Mouse (Mus musculus) neural tube, embryonic 11.5 days (tissue): ENCODE data around the gene Lias. TPM values are rescaled to one million over a fixed set of nuclear protein-coding genes. Genes with fewer than 3 reads are reported as not detected.
A peak's percentile ranks its signal among the peaks of the same experiment; 100 is the strongest.

Source experiments
- ATAC-seq: fragments of 200-750 bp; cut with Nextera tagmentation; 2 replicates; pipeline ENCODE4 v1.8.0; 2017; ENCODE audit warnings: moderate number of reproducible peaks, mild to moderate bottlenecking, moderate TSS enrichment, moderate library complexity; ENCODE audit not compliant: insufficient read depth, low FRiP score, low TSS enrichment
- DNase-seq: peaks from one replicate; pipeline ENCODE4 v3.0.0-alpha.2; 2015; ENCODE audit warnings: low spot score
- H3K27ac ChIP-seq: fragments of 300-500 bp; sonication (generic); 2 replicates; pipeline ENCODE4 v1.5.1; 2014; ENCODE audit warnings: low read depth, mild to moderate bottlenecking, low read length
- H3K27me3 ChIP-seq: fragments of 300-500 bp; sonication (generic); 2 replicates; pipeline ENCODE4 v1.6.1; 2014; ENCODE audit warnings: mild to moderate bottlenecking, low read length, mixed read lengths; ENCODE audit not compliant: control insufficient read depth, insufficient read depth
- H3K36me3 ChIP-seq: fragments of 300-500 bp; sonication (generic); 2 replicates; pipeline ENCODE4 v1.6.1; 2014; ENCODE audit warnings: mild to moderate bottlenecking, low read length, moderate library complexity, mixed read lengths; ENCODE audit not compliant: control insufficient read depth, insufficient read depth
- H3K4me1 ChIP-seq: fragments of 300-500 bp; sonication (generic); 2 replicates; pipeline ENCODE4 v1.6.1; 2014; ENCODE audit warnings: low read length, mixed read lengths; ENCODE audit not compliant: control insufficient read depth, insufficient read depth
- H3K4me2 ChIP-seq: fragments of 300-500 bp; sonication (generic); 2 replicates; pipeline ENCODE4 v1.6.1; 2014; ENCODE audit warnings: low read depth, mild to moderate bottlenecking, moderate library complexity
- H3K4me3 ChIP-seq: fragments of 300-500 bp; sonication (generic); 2 replicates; pipeline ENCODE4 v1.5.1; 2014; ENCODE audit warnings: low read depth, low read length
- H3K9ac ChIP-seq: fragments of 300-500 bp; sonication (generic); 2 replicates; pipeline ENCODE4 v1.6.1; 2014; ENCODE audit warnings: mild to moderate bottlenecking, low read length
- H3K9me3 ChIP-seq: fragments of 300-500 bp; sonication (generic); 2 replicates; pipeline ENCODE4 v1.6.1; 2016; ENCODE audit warnings: low read length; ENCODE audit not compliant: control insufficient read depth
- WGBS: fragments of 180-500 bp; shearing (Covaris S2); extraction: QIAGEN DNeasy Blood & Tissue Kit; methylation state at CpG from one replicate; pipeline ENCODE4 v1.1.7; 2014; 5-methylcytosine and 5-hydroxymethylcytosine counted together
- polyA plus RNA-seq: library from polyadenylated mRNA; unstranded; fragments of >200 nt; fragmentation: Nextera tagmentation; extraction: Ambion mirVana; gene quantifications from 2 replicates; pipeline ENCODE4 v1.2.1, GENCODE M21; 2014

The Lias gene
- polyA plus RNA-seq, 1 experiment from 2014 or later = 69.2 TPM

DNA sequence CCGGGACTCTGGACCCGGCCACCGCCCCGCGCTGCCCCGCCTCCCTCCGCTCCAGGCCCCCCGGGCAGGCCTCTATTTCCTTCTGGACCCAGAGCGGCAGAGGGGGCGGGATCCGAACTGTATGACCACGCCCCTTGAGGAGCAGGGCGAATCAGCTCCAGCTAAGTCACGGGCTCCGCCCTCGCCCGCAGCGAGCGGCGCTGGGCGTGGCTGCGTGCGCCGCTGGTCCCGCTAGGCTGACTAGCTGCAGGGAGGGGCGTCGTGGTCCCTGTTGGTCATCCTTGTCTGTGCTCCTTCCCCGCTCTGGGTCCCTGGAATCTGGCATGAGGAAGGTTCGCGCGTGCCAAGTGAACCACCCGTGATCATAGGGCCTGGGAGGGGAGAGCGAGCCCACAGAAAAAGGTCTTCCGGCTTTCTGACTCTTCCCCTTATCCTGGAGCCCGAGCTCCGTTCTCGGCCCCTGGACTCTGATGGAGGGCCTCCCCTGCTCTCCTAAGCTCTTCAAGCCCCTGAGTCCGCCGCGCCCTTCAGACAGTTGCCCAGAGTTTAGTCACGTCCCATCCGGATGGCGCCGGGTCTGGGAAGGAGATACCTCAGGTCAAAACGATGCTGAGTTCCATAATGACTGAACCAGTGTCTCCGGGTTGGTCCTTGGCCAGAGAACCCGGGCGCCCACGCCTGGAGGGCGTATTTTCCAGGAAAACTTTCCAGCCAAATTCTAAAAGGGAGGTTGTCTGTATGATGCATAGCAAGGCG lies 44.7 kb downstream of the Lias start, which contains the start of gene Ugdh:
Gene Ugdh (minus strand): TSS at position 144 of the 756 bp plus-strand sequence.
- no peaks in the 10 kb centered on the region for H3K27me3 ChIP-seq
- peak within 1 kb of the TSS; percentile 77 for H3K4me2 ChIP-seq
- peak within 1 kb of the TSS; percentile 77 for H3K9ac ChIP-seq
- no peaks in the 10 kb centered on the region for H3K4me1 ChIP-seq
- H3K36me3 ChIP-seq = no peaks in the 10 kb centered on the region
- peak within 1 kb of the TSS; percentile 79 for H3K4me3 ChIP-seq
- H3K27ac ChIP-seq = peak within 1 kb of the TSS; percentile 53; the same call in 1 of the 2 replicates
- WGBS = 1% methylated on average over 49 of the region's 51 CpGs
- ATAC-seq (peak; percentile 99), DNase-seq (peak; percentile 99)
- no peaks in the 10 kb centered on the region for H3K9me3 ChIP-seq

DNA sequence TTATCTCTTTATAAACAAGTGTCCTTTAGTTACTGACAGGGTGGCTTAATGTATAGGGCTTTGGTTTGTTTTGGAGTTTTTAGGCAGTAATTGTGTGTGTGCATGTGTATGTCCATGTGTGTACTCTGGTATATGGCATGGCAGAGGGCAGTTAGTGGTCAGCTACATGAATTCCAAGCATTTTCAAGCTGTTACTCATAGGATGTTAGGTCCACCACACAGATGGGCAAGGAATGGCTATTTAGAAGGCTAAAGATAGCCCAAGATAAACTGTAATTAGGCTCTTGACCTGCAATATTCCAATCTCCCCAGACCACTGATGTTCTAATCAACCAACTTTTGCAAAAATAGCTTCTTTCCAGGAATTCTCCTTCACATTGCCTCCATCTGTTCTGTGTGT lies 46.7 kb downstream of the Lias start:
- H3K27me3 ChIP-seq = no peaks in the 10 kb centered on the region
- H3K27ac ChIP-seq = no peak overlapping the region
- no peak overlapping the region for H3K4me3 ChIP-seq
- no peak overlapping the region for H3K4me2 ChIP-seq
- H3K9ac ChIP-seq = no peak overlapping the region
- ATAC-seq (no peak), DNase-seq (no peak)
- H3K4me1 ChIP-seq = no peaks in the 10 kb centered on the region
- H3K9me3 ChIP-seq = no peaks in the 10 kb centered on the region
- no peaks in the 10 kb centered on the region for H3K36me3 ChIP-seq

DNA sequence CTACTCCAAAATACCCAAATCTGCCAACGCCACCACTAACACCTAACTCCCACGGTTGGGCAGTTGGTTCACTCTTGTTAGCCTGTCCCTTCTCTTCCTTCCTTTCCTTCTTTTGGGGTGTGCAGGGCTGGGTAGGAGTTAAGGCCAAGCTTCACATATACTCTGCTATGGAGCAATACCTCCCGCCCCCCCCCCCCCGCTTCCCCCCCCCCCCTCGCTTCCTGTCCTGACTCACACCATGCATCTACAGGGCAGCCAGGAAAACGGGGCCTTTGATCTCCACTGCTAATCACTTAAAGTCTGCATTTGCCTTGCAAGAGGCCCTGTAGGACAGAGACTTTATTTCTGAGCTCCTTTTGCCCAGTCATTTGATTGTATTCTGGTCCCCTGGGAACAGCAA lies 53.7 kb downstream of the Lias start:
- ATAC-seq (no peak), DNase-seq (no peak)
- no peak overlapping the region for H3K27ac ChIP-seq
- no peak overlapping the region for H3K9ac ChIP-seq
- H3K4me3 ChIP-seq = no peak overlapping the region
- no peaks in the 10 kb centered on the region for H3K27me3 ChIP-seq
- H3K4me1 ChIP-seq = no peaks in the 10 kb centered on the region
- 63% methylated on average over 3 of the region's 6 CpGs for whole genome bisulfite sequencing
- no peaks in the 10 kb centered on the region for H3K36me3 ChIP-seq
- H3K9me3 ChIP-seq = no peaks in the 10 kb centered on the region
- H3K4me2 ChIP-seq = no peak overlapping the region

DNA sequence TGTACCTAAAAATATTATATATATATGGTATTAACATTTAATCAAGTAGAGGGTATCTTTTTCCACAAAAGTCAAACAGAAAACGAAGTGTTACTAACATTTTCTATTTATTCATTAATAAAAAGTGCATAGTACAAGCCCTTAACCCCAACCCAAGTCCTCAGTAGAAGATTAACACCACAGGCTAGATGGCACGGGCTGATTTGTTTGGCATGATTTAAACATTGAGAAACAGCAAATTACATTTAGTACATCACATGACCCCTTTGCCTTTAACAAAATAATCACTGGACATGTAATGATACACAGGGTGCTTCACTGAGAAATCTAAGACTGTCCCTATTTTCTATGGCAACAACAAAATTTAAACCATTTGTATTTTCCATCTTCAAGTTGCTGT lies 55.5 kb downstream of the Lias start:
- H3K4me3 ChIP-seq = no peak overlapping the region
- no peaks in the 10 kb centered on the region for H3K9me3 ChIP-seq
- no peak overlapping the region for H3K4me2 ChIP-seq
- no peak overlapping the region for H3K9ac ChIP-seq
- H3K27me3 ChIP-seq = no peaks in the 10 kb centered on the region
- H3K27ac ChIP-seq = no peak overlapping the region
- WGBS = 91% methylated on average over 2 of the region's 2 CpGs
- ATAC-seq = no peak
- no peaks in the 10 kb centered on the region for H3K36me3 ChIP-seq
- DNase-seq = no peak
- H3K4me1 ChIP-seq = no peaks in the 10 kb centered on the region

DNA sequence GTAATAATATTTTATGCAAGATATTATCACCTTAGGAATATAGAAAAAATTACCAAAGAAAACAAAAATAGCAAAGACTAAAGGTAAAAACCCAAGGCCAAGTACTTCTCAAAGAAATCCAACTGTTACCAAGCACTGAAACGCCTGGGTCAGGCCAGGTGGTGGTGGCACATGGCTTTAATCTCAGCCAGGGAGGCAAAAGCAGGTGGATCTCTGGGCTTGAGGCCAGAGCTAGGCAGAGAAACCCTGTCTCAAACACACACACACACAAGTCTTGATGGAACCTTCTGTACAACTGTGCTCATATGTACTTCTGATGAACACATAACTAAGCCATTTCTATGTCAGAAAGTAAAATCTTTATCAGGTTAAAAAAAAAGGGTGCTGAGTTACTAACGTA lies 56.5 kb downstream of the Lias start:
- Histone ChIP-seq H3K27me3 (no peaks in the 10 kb centered on the region), H3K4me3 (no peak overlapping the region), H3K4me1 (no peaks in the 10 kb centered on the region), H3K4me2 (no peak overlapping the region), H3K27ac (no peak overlapping the region), H3K9ac (no peak overlapping the region), H3K36me3 (no peaks in the 10 kb centered on the region), H3K9me3 (no peaks in the 10 kb centered on the region)
- 78% methylated on average over 2 of the region's 2 CpGs for WGBS
- ATAC-seq (no peak), DNase-seq (no peak)

DNA sequence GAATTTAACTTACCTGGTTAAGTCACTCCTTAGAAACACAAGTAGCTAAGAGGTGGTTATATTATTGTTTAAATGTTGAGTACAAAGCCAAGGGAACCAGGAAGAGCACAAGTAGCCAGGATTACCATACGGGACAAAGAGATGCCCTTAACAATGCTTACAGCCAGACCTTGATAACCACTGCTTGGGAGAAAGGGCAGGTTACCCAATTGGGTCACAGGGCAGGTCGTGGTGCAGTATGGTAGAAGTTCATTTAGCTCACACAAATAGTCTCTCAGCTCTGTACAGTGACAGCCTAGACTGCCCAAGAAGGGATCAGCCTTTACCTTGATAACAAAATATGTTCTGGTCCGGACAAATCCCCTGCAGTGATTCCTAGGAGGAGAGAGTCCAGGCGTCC lies 57.6 kb downstream of the Lias start:
- Histone ChIP-seq H3K27me3 (no peaks in the 10 kb centered on the region), H3K4me2 (no peak overlapping the region), H3K9me3 (no peaks in the 10 kb centered on the region), H3K9ac (no peak overlapping the region), H3K27ac (no peak overlapping the region), H3K4me3 (no peak overlapping the region), H3K4me1 (no peaks in the 10 kb centered on the region), H3K36me3 (no peaks in the 10 kb centered on the region)
- ATAC-seq = no peak
- 80% methylated on average over 4 of the region's 4 CpGs for WGBS
- no peak for DNase-seq

DNA sequence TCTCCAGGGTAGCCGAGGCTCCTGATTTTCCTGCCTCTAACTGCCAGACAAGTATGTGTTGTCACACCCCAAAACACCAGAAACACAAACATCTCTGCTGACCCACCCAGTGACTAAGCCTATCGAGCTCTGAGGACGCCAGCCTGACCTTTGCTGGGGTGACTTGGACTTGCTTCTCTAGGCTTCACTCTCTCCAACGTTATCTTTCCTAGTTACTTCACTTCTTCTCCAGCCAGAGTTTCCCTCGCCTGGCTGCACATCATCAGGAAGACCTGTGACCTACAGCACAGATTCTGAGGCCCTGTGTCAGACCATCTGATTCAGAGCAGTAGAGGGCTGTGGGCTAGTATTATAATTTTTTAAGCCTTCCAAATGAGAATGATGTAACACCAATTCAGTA lies 63.5 kb downstream of the Lias start:
- WGBS = 77% methylated on average over 5 of the region's 5 CpGs
- ATAC-seq = no peak

DNA sequence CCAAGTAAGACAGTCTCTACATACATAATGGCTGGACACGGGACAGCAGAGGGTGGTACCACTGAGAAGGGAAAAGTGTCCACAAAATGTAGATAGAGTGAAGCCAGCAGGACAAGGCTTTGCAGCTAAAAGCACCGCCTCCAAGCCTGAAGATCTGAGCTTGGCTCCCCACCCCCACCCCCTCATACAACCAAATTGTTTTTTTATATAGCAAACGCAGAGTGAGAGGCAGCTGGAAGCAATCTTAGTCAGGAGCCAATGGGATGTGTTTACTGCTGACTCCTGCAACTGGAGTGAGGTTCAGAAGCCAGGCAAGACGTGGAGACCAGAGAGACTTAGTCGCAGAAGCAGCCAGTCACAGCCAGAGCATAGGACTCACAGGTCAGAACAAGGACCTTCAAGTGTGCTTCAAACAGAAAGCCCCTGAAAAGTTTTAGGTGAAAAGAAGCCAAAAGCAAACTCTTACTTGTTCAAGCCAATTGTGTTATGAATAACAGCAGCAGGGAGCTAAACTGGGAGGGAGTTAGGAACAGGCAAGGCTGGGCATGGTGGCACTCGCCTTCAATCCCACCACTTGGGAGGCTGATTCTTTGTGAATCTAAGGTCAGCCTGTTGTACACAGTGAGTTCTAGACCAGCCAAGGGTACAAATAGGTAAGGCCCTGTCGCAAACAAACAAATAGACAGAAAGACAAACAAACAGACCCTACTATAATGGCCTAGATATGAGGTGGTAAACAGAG lies 66.0 kb downstream of the Lias start:
- Histone ChIP-seq H3K9ac (no peak overlapping the region), H3K27ac (no peak overlapping the region), H3K36me3 (no peaks in the 10 kb centered on the region), H3K27me3 (no peaks in the 10 kb centered on the region), H3K4me2 (no peak overlapping the region), H3K4me3 (no peak overlapping the region), H3K9me3 (no peaks in the 10 kb centered on the region), H3K4me1 (no peaks in the 10 kb centered on the region)
- ATAC-seq (no peak), DNase-seq (no peak)
- 65% methylated on average over 7 of the region's 7 CpGs for WGBS

More for the DNA sequence above, 63.5 kb downstream of the Lias start:
- no peak for DNase-seq
- Histone ChIP-seq H3K27me3 (no peaks in the 10 kb centered on the region), H3K36me3 (no peaks in the 10 kb centered on the region), H3K9ac (no peak overlapping the region), H3K4me1 (no peaks in the 10 kb centered on the region), H3K4me2 (no peak overlapping the region), H3K9me3 (no peaks in the 10 kb centered on the region), H3K27ac (no peak overlapping the region), H3K4me3 (no peak overlapping the region)

DNA sequence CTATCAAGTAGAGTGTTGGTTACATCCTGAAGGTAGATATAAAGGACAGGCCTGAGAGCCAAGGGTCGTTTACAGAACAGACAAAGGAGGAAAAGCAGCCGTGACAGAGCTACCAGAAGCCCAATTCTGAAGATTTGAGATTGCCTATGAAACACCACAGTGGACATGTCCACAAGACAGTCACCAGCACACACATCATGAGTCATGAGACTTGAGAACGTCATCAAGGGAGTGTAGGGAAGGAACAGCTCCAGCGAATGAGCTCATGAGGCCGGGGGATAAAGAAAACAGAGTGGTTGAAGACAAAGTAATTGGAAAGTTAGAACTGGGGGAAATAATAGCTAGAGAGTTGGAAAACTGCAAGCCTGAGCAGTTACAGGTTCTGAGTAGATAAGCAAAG lies 66.5 kb downstream of the Lias start:
- Histone ChIP-seq H3K4me3 (no peak overlapping the region), H3K36me3 (no peaks in the 10 kb centered on the region), H3K4me2 (no peak overlapping the region), H3K9ac (no peak overlapping the region), H3K27me3 (no peaks in the 10 kb centered on the region), H3K9me3 (no peaks in the 10 kb centered on the region), H3K27ac (no peak overlapping the region), H3K4me1 (no peaks in the 10 kb centered on the region)
- no peak for DNase-seq
- WGBS = 78% methylated on average over 5 of the region's 5 CpGs
- no peak for ATAC-seq
